Mouse (Mus musculus) Muller cell, postnatal 12 days (primary cell): ENCODE data around the gene Lnx1.

Experiments
- DNase-seq: peaks from one replicate; pipeline ENCODE4 v3.0.0-alpha.2; 2015; ENCODE audit errors: inconsistent ontology term

Gene Lnx1

GRCm38 (mm10) chr5:74702766-74703165 lies at the start of gene Lnx1:
Gene Lnx1, minus strand, starts transcription at chr5:74702912.
- DNase-seq = no peak

GRCm38 (mm10) chr5:74750501-74750900 lies 47.8 kb upstream of the Lnx1 start:
- no peak for DNase-seq

GRCm38 (mm10) chr5:74747476-74747875 lies 44.8 kb upstream of the Lnx1 start:
- no peak for DNase-seq

GRCm38 (mm10) chr5:74740951-74741350 lies 38.2 kb upstream of the Lnx1 start:
- DNase-seq = no peak

- DNase-seq = no peak
Measured at GRCm38 (mm10) chr5:74739435-74739834, 36.7 kb upstream of the Lnx1 start.

- no peak for DNase-seq
Measured at GRCm38 (mm10) chr5:74738312-74738711, 35.6 kb upstream of the Lnx1 start.

GRCm38 (mm10) chr5:74733885-74734558 lies 31.3 kb upstream of the Lnx1 start:
- DNase-seq = no peak

GRCm38 (mm10) chr5:74732613-74733012 lies 29.9 kb upstream of the Lnx1 start:
- no peak for DNase-seq

- DNase-seq = no peak
Measured at GRCm38 (mm10) chr5:74730601-74731000, 27.9 kb upstream of the Lnx1 start.

- DNase-seq = no peak
Measured at GRCm38 (mm10) chr5:74729567-74729966, 26.9 kb upstream of the Lnx1 start.

GRCm38 (mm10) chr5:74728186-74728585 lies 25.5 kb upstream of the Lnx1 start:
- no peak for DNase-seq

- peak; percentile 46 for DNase-seq
Measured at GRCm38 (mm10) chr5:74727319-74727718, 24.6 kb upstream of the Lnx1 start.

GRCm38 (mm10) chr5:74725541-74725940 lies 22.8 kb upstream of the Lnx1 start:
- DNase-seq = no peak

GRCm38 (mm10) chr5:74721816-74722215 lies 19.1 kb upstream of the Lnx1 start:
- DNase-seq = no peak

GRCm38 (mm10) chr5:74720661-74721060 lies 17.9 kb upstream of the Lnx1 start:
- no peak for DNase-seq

GRCm38 (mm10) chr5:74716165-74716564 lies 13.5 kb upstream of the Lnx1 start:
- DNase-seq = peak; percentile 36

- DNase-seq = no peak
Measured at GRCm38 (mm10) chr5:74712811-74713210, 10.1 kb upstream of the Lnx1 start.

- DNase-seq = no peak
Measured at GRCm38 (mm10) chr5:74711988-74712387, 9.3 kb upstream of the Lnx1 start.

- no peak for DNase-seq
Measured at GRCm38 (mm10) chr5:74711056-74711455, 8.3 kb upstream of the Lnx1 start.

GRCm38 (mm10) chr5:74710181-74710580 lies 7.5 kb upstream of the Lnx1 start:
- no peak for DNase-seq

GRCm38 (mm10) chr5:74704460-74704790 lies 1.7 kb upstream of the Lnx1 start:
- peak; percentile 84 for DNase-seq

- peak; percentile 68 for DNase-seq
Measured at GRCm38 (mm10) chr5:74703741-74704459, 1.2 kb upstream of the Lnx1 start.

GRCm38 (mm10) chr5:74700918-74701317 lies 1.8 kb downstream of the Lnx1 start:
- DNase-seq = no peak
